Mouse (Mus musculus) right cerebral cortex, postnatal 14 days (tissue): Measurements from ENCODE around the gene Zfp607b.

Experiments
- DNase-seq: peaks from one replicate; pipeline ENCODE4 v3.0.0; 2022

Gene Zfp607b

DNA sequence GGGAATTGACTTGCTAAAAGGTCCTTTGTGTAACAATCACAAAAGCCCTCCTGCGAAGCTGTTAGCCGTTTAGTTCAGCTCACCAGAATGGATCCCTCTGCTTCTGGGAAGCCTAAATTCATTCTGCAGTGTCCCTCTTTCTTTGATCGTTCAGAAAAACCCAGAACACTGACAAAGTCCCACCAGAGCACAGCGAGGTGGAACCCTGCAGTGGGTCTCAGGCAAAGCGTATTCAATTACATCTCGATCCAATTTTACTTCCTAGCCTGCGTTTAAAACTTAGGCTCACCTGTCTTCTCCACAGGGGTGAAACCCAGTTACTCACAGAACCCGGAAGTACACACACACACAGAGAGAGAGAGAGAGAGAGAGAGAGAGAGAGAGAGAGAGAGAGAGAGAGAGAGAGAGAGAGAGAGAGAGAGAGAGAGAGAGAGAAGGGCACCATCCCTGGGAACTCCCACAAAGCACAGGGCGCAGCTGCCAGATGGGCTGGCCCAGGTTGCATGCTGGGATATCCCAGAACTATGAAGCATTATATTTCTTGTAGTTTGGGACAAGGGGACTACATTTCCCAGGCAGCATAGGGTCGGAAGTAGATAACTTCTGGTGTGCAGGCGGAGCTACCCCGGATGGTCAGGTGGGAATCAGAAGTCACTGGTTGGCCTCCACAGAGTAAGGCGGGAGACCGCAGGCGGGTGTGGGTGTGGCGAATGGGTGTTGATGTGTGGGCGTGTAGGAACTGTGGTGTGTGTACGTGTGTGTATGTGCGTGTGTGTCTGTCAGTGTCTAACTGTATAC is at the start of gene Zfp607b:
Zfp607b (plus strand) TSS at position 526 of the 798 bp plus-strand sequence.
- peak; percentile 80 for DNase-seq

GRCm38 (mm10) chr7:27644471-27644870 is 44.7 kb upstream of the Zfp607b start:
- DNase-seq, result no peak

- no peak for DNase-seq
Measured at GRCm38 (mm10) chr7:27646516-27646915, 42.6 kb upstream of the Zfp607b start.

GRCm38 (mm10) chr7:27647281-27648002 is 41.7 kb upstream of the Zfp607b start:
- no peak for DNase-seq

DNA sequence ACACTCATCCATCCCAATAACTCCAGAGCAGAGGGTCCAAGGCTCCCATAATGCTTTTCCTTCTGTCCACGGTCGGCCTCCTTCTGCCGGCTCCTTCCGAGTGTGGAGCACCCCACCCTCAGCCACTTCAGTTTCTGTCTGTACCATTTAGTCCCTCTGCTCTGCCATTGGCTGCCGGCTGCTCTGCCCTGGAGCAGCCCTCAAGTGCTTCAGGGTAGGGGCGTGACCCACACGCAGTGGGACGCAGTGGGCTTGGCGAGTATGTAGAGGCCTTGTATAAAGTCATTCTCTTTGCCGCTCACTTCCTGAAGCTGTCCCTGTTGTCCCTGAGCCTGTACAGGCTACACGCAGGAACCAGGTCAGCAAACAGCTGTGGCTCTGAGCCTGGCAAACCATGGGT is 39.4 kb upstream of the Zfp607b start:
- no peak for DNase-seq

DNA sequence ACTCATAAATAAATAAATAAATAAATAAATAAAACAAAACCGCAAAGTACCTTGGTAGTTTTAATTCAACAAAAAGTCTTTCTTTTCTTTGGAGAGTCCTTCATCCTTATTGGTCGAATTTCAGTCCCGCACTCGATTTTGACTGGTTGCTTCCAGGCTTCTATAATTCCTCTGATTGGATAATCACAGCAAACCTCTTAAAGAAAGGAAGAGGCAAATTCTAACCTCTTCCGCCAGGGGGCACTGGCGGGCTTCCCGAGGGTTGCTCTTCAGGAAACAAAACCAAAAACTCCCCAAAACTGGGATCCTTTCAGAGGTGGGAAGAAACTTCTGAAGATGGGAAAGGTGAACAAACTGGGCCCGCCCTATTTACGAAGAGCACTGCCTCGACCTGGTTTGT is 38.2 kb upstream of the Zfp607b start:
- peak; percentile 82 for DNase-seq

DNA sequence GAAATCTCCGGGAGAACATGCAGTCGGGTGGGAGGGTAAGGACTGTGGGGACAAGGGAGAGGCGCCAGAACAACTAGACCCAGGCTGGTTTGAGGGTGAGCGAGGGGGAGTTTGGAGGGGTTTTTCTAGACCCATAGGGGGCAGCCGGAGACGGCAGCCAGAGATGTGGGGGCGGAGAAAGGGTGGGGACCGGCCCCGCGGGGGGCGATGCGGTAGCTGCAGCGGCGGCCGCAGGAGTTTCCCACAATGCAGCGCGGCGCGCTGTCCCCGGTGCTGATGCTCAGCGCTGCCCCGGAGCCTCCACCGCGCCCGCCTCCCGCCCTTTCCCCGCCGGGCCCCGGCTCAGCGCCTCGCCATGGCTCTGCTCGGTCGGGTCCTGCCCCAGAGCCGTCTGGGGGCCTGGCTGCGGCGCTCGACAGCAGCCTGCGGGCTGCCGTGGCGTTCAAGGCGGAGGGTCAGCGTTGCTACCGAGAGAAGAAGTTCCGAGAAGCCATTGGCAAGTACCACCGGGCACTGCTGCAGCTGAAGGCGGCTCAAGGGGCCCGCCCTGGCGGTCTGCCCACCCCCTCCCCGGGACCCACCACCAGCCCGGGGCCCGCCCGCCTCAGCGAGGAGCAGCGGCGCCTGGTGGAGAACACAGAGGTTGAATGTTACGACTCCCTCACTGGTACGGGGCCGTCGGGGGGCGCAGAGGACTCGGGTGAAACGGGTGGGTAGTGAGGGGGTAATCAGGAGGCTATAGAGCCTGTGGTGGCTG is 35.3 kb upstream of the Zfp607b start, which contains the start of gene Ttc9b:
Ttc9b (plus strand) TSS at position 235 of the 757 bp plus-strand sequence.
- peak; percentile 84 for DNase-seq

GRCm38 (mm10) chr7:27654607-27655276 is 34.4 kb upstream of the Zfp607b start:
- DNase-seq, result peak; percentile 77

- no peak for DNase-seq
Measured at GRCm38 (mm10) chr7:27655545-27655944, 33.6 kb upstream of the Zfp607b start.

GRCm38 (mm10) chr7:27656600-27656999 is 32.5 kb upstream of the Zfp607b start:
- DNase-seq, result no peak

- peak; percentile 45 for DNase-seq
Measured at GRCm38 (mm10) chr7:27657824-27658395, 31.2 kb upstream of the Zfp607b start.

- DNase-seq, result no peak
Measured at GRCm38 (mm10) chr7:27658712-27659663, 30.2 kb upstream of the Zfp607b start.

GRCm38 (mm10) chr7:27662038-27662437 is 27.1 kb upstream of the Zfp607b start:
- no peak for DNase-seq

DNA sequence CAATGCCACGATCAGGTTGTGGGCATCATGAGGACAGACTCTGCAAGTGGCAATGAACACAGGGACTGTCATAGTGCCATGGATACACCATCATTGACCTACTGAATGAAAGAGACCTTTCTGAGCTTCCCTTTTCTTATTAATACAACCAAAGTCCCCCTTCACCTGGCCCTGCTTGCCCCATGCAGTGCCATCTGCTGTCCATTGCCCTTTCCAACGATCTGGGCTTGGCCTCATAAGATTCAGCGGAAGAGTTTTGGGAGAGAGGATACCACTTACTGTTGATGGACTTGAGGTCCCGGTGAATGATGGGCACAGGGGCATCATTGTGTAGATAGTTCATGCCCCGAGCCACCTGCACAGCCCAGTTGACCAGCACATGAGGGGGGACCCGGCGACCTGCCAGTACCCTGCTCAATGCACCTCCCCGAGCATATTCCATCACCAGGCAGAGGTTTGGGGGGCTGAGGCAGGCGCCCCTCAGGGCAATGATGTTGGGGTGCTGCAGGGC is 16.0 kb upstream of the Zfp607b start:
- no peak for DNase-seq

DNA sequence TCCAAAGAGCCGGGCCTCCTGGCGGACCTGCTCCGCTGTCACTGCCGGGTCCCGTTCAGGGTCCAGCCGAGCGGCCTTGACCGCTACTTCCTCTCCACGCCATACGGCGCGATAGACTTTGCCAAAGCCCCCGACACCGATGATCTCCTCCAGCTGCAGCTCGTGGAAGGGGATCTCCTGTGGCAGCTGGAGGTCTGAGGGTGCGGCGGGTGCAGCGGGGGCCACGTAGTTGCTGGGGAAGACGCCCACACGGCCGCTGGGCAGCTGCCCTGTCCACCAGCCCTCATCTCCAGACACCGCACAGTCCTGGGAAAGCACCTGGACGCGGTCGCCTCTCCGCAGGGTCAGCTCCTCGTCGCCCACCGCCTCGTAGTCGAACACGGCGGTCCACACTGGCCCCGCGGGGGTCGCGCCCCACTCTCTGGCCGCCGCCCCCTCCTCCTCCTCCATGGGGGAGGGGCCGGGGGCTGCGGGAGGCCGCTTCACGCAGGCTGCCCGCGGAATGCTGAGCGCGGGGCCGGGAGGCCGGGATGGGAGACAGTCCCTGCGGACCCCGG is 15.5 kb upstream of the Zfp607b start:
- no peak for DNase-seq

DNA sequence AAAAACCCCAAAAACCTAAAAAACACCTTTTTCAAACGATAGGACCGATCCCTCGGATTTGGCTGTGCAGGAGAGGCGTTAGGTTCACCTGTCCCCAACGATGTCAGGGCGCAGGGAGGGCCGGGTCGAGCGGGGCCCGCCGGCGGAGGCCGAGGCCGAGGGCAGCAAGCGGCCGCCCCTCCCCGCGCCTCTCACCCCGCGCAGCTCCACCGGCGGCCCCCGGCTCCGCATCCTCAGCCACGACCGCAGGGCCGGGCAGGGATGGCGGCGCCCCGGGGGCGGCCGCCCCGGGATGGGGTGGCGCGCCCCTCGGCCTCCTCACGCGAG is 15.0 kb upstream of the Zfp607b start:
- DNase-seq, result no peak

GRCm38 (mm10) chr7:27674522-27675221 is 14.5 kb upstream of the Zfp607b start, which contains the start of gene Map3k10:
Map3k10 (minus strand) TSS chr7:27674598.
- peak; percentile 94 for DNase-seq

- DNase-seq, result no peak
Measured at GRCm38 (mm10) chr7:27675222-27675612, 13.9 kb upstream of the Zfp607b start.

- no peak for DNase-seq
Measured at GRCm38 (mm10) chr7:27683218-27683617, 5.9 kb upstream of the Zfp607b start.

DNA sequence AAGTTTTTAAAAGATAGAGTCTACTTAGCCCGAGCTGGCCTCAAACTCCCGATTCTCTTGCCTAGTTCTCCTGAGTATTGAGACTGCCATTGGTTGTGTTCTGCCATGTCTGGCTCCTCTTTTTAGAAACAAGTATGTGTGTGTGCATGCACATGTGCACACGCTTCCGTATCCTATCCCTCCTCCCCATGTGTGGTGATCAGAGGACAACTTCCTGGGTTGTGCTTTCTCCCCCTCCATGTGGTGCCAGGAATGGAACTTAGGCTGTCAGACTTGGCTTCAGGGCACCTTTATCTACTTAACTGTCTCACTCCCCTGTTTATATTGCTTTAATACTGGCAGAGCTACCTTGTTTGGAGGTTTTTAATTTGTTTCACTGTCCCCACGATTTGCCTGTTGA is 3.9 kb upstream of the Zfp607b start:
- no peak for DNase-seq
